Mouse (Mus musculus): ENCODE data around the gene Slc41a2. TPM values are rescaled to one million over a fixed set of nuclear protein-coding genes. Genes with fewer than 3 reads are reported as not detected.

Gene Slc41a2
- polyA plus RNA-seq, 1 experiment from 2014 or later = 11.1 TPM

- Histone ChIP-seq H3K9me3 (no peaks in the 10 kb centered on the region), H3K4me2 (no peak overlapping the region), H3K36me3 (replicated peaks) (no peaks in the 10 kb centered on the region), H3K9ac (no peak overlapping the region), H3K4me1 (no peaks in the 10 kb centered on the region), H3K4me3 (no peak overlapping the region), H3K27me3 (replicated peaks) (no peaks in the 10 kb centered on the region), H3K27ac (no peak overlapping the region)
- ATAC-seq (replicated peaks) = no peak
- WGBS = 98% methylated on average over 1 of the region's 1 CpGs
Observed at GRCm38 (mm10) chr10:83325903-83326302, 11.8 kb downstream of the Slc41a2 start.

GRCm38 (mm10) chr10:83324871-83325270 lies 12.8 kb downstream of the Slc41a2 start:
- no peaks in the 10 kb centered on the region for H3K4me1 ChIP-seq
- H3K9ac ChIP-seq = no peak overlapping the region
- no peaks in the 10 kb centered on the region for H3K27me3 ChIP-seq (replicated peaks)
- no peaks in the 10 kb centered on the region for H3K36me3 ChIP-seq (replicated peaks)
- no peak for ATAC-seq (replicated peaks)
- no peak overlapping the region for H3K4me3 ChIP-seq
- no peaks in the 10 kb centered on the region for H3K9me3 ChIP-seq
- H3K4me2 ChIP-seq = no peak overlapping the region
- no peak overlapping the region for H3K27ac ChIP-seq
- 79% methylated on average over 3 of the region's 3 CpGs for WGBS

GRCm38 (mm10) chr10:83322551-83323100 lies 15.1 kb downstream of the Slc41a2 start:
- Histone ChIP-seq H3K27me3 (replicated peaks) (no peaks in the 10 kb centered on the region), H3K27ac (no peak overlapping the region)

GRCm38 (mm10) chr10:83321528-83321927 lies 16.2 kb downstream of the Slc41a2 start:
- 16% methylated on average over 6 of the region's 6 CpGs for WGBS
- no peaks in the 10 kb centered on the region for H3K4me1 ChIP-seq
- H3K27ac ChIP-seq = no peak overlapping the region
- no peak overlapping the region for H3K4me2 ChIP-seq
- H3K9ac ChIP-seq = no peak overlapping the region
- no peaks in the 10 kb centered on the region for H3K9me3 ChIP-seq
- H3K27me3 ChIP-seq (replicated peaks) = no peaks in the 10 kb centered on the region
- no peaks in the 10 kb centered on the region for H3K36me3 ChIP-seq (replicated peaks)
- no peak overlapping the region for H3K4me3 ChIP-seq
- ATAC-seq (replicated peaks) = 0 out of 2 replicates have a peak, but pooled peaks have one; percentile 32

More at GRCm38 (mm10) chr10:83322551-83323100, 15.1 kb downstream of the Slc41a2 start:
- no peak overlapping the region for H3K9ac ChIP-seq
- no peak overlapping the region for H3K4me2 ChIP-seq
- H3K4me1 ChIP-seq = no peaks in the 10 kb centered on the region
- 46% methylated on average over 7 of the region's 7 CpGs for WGBS
- H3K9me3 ChIP-seq = no peaks in the 10 kb centered on the region
- H3K36me3 ChIP-seq (replicated peaks) = no peaks in the 10 kb centered on the region
- H3K4me3 ChIP-seq = no peak overlapping the region
- ATAC-seq (replicated peaks) = no peak

- Histone ChIP-seq H3K27ac (no peak overlapping the region), H3K4me2 (no peak overlapping the region), H3K4me3 (no peak overlapping the region), H3K9me3 (no peaks in the 10 kb centered on the region), H3K36me3 (replicated peaks) (no peaks in the 10 kb centered on the region), H3K9ac (no peak overlapping the region), H3K27me3 (replicated peaks) (no peaks in the 10 kb centered on the region), H3K4me1 (no peaks in the 10 kb centered on the region)
- ATAC-seq (replicated peaks) = no peak
- WGBS = 88% methylated on average over 7 of the region's 7 CpGs
Observed at GRCm38 (mm10) chr10:83320870-83321269, 16.8 kb downstream of the Slc41a2 start.

- Histone ChIP-seq H3K9ac (no peak overlapping the region), H3K27me3 (replicated peaks) (no peaks in the 10 kb centered on the region), H3K9me3 (no peaks in the 10 kb centered on the region), H3K4me2 (no peak overlapping the region), H3K27ac (no peak overlapping the region), H3K4me1 (no peaks in the 10 kb centered on the region), H3K4me3 (no peak overlapping the region), H3K36me3 (replicated peaks) (no peaks in the 10 kb centered on the region)
- no peak for ATAC-seq (replicated peaks)
- 85% methylated on average over 6 of the region's 6 CpGs for WGBS
Observed at GRCm38 (mm10) chr10:83320396-83320795, 17.3 kb downstream of the Slc41a2 start.

GRCm38 (mm10) chr10:83313033-83313432 lies 24.6 kb downstream of the Slc41a2 start:
- Histone ChIP-seq H3K9me3 (no peaks in the 10 kb centered on the region), H3K27me3 (replicated peaks) (no peaks in the 10 kb centered on the region), H3K9ac (no peak overlapping the region), H3K36me3 (replicated peaks) (no peaks in the 10 kb centered on the region), H3K4me2 (no peak overlapping the region), H3K4me1 (no peaks in the 10 kb centered on the region), H3K27ac (no peak overlapping the region), H3K4me3 (no peak overlapping the region)
- WGBS = 91% methylated on average over 5 of the region's 5 CpGs
- no peak for ATAC-seq (replicated peaks)

- Histone ChIP-seq H3K9me3 (no peaks in the 10 kb centered on the region), H3K4me2 (no peak overlapping the region)
Observed at GRCm38 (mm10) chr10:83310356-83310755, 27.3 kb downstream of the Slc41a2 start.

GRCm38 (mm10) chr10:83301687-83302086 lies 36.0 kb downstream of the Slc41a2 start:
- Histone ChIP-seq H3K27me3 (replicated peaks) (no peaks in the 10 kb centered on the region), H3K9ac (no peak overlapping the region), H3K4me2 (no peak overlapping the region), H3K4me1 (no peaks in the 10 kb centered on the region), H3K9me3 (no peaks in the 10 kb centered on the region), H3K4me3 (no peak overlapping the region), H3K36me3 (replicated peaks) (no peaks in the 10 kb centered on the region), H3K27ac (no peak overlapping the region)
- WGBS = 83% methylated on average over 4 of the region's 4 CpGs
- ATAC-seq (replicated peaks) = no peak

More at GRCm38 (mm10) chr10:83310356-83310755, 27.3 kb downstream of the Slc41a2 start:
- WGBS = 90% methylated on average over 7 of the region's 7 CpGs
- Histone ChIP-seq H3K27ac (no peak overlapping the region), H3K27me3 (replicated peaks) (no peaks in the 10 kb centered on the region), H3K4me1 (no peaks in the 10 kb centered on the region), H3K9ac (no peak overlapping the region), H3K4me3 (no peak overlapping the region), H3K36me3 (replicated peaks) (0 out of 2 replicates have a peak, but pooled peaks cover 4% of the 10 kb centered on the region)
- ATAC-seq (replicated peaks) = no peak

- Histone ChIP-seq H3K36me3 (replicated peaks) (no peaks in the 10 kb centered on the region), H3K4me2 (no peak overlapping the region), H3K4me3 (no peak overlapping the region), H3K27me3 (replicated peaks) (no peaks in the 10 kb centered on the region), H3K27ac (no peak overlapping the region), H3K4me1 (no peaks in the 10 kb centered on the region), H3K9me3 (no peaks in the 10 kb centered on the region), H3K9ac (no peak overlapping the region)
- no peak for ATAC-seq (replicated peaks)
- WGBS = 84% methylated on average over 3 of the region's 3 CpGs
Observed at GRCm38 (mm10) chr10:83301054-83301453, 36.6 kb downstream of the Slc41a2 start.

- Histone ChIP-seq H3K27ac (no peak overlapping the region), H3K36me3 (replicated peaks) (no peaks in the 10 kb centered on the region), H3K9ac (no peak overlapping the region), H3K4me3 (no peak overlapping the region), H3K27me3 (replicated peaks) (no peaks in the 10 kb centered on the region), H3K4me2 (no peak overlapping the region), H3K9me3 (no peaks in the 10 kb centered on the region), H3K4me1 (no peaks in the 10 kb centered on the region)
- no peak for ATAC-seq (replicated peaks)
- 79% methylated on average over 4 of the region's 4 CpGs for WGBS
Observed at GRCm38 (mm10) chr10:83297017-83297416, 40.7 kb downstream of the Slc41a2 start.

GRCm38 (mm10) chr10:83294746-83295145 lies 42.9 kb downstream of the Slc41a2 start:
- Histone ChIP-seq H3K27me3 (replicated peaks) (no peaks in the 10 kb centered on the region), H3K27ac (no peak overlapping the region), H3K36me3 (replicated peaks) (no peaks in the 10 kb centered on the region), H3K4me3 (no peak overlapping the region), H3K4me2 (no peak overlapping the region), H3K4me1 (no peaks in the 10 kb centered on the region), H3K9ac (no peak overlapping the region), H3K9me3 (no peaks in the 10 kb centered on the region)
- ATAC-seq (replicated peaks) = no peak
- WGBS = 43% methylated on average over 9 of the region's 9 CpGs

- H3K9ac ChIP-seq = no peak overlapping the region
- 68% methylated on average over 9 of the region's 9 CpGs for WGBS
- H3K4me1 ChIP-seq = no peaks in the 10 kb centered on the region
- H3K4me3 ChIP-seq = no peak overlapping the region
- H3K36me3 ChIP-seq (replicated peaks) = no peaks in the 10 kb centered on the region
- no peak for ATAC-seq (replicated peaks)
- H3K27me3 ChIP-seq (replicated peaks) = no peaks in the 10 kb centered on the region
- H3K27ac ChIP-seq = no peak overlapping the region
- H3K9me3 ChIP-seq = no peaks in the 10 kb centered on the region
- H3K4me2 ChIP-seq = no peak overlapping the region
Observed at GRCm38 (mm10) chr10:83293352-83293751, 44.3 kb downstream of the Slc41a2 start.

Data from midbrain, embryonic 15.5 days (tissue).